Mouse (Mus musculus): ENCODE data around the gene N4bp2.
A peak's percentile ranks its signal among the peaks of the same experiment; 100 is the strongest.

N4bp2 gene

GRCm38 (mm10) chr5:65831917-65832618, 68.7 kb downstream of the N4bp2 start:
- peak in 1 of 2 experiments; percentile 3 for DNase-seq

GRCm38 (mm10) chr5:65833092-65833491, 69.8 kb downstream of the N4bp2 start:
- DNase-seq = no peak

GRCm38 (mm10) chr5:65833766-65834498, 70.6 kb downstream of the N4bp2 start:
- DNase-seq = no peak

- no peak for DNase-seq
Measured at GRCm38 (mm10) chr5:65838053-65838452, 74.7 kb downstream of the N4bp2 start.

DNA sequence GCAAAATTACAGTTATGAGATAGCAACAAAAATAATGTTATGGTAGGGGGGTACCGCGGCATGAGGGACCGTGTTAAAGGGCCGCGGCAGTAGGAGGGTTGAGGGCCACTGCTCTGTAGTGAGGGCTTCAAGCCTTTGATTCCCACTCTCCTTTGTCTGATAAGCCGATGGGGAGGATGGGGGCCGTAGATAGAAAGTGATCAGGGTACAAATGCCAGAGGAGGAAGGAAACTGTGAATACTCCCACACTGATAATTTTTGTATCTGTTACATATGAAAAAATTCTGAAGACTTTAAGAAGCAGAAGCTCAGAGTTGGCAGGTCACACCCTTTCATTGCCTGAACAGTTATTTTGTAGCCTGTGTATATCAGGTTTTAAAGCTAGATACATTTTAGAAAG, 79.6 kb downstream of the N4bp2 start:
- DNase-seq = no peak

- DNase-seq = no peak
Measured at GRCm38 (mm10) chr5:65846534-65846933, 83.2 kb downstream of the N4bp2 start.

DNA sequence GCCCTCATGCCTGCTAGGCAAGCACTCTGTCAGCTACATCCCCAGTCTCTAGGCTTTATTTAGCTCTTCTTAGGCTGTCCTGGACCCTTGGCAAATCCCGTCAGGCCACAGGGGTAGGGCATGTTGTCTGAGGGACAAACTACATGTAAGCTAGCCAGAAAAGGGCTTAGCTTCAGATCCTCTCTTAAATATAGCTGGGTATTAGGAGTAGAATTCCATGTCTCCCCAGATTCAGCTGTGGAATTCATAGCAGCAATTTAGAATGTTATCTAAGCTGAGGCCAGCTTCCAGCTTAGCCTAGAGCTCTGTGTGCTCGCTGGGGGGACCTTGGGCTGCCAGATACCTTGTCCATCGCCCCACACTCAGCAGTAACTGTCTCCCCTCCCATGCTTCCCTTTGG, 83.6 kb downstream of the N4bp2 start:
- DNase-seq = no peak

DNA sequence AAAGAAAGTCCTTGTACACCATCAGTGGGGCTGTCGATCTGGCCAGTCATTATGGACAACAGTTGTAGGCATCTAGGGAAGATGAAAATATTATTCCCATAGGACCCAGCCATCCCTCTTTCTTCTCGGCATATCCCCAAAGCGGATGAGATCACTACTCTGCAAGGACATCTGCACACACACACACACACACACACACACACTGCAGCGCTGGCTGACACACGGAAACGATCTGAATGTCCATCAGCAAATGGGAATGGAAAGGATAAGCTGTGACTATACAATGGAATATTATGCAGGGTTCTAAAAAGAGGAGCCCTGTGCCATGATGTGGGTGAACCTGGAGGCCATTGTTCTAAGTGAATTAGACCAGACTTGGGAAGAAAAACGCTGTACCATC, 84.3 kb downstream of the N4bp2 start:
- no peak for DNase-seq

DNA sequence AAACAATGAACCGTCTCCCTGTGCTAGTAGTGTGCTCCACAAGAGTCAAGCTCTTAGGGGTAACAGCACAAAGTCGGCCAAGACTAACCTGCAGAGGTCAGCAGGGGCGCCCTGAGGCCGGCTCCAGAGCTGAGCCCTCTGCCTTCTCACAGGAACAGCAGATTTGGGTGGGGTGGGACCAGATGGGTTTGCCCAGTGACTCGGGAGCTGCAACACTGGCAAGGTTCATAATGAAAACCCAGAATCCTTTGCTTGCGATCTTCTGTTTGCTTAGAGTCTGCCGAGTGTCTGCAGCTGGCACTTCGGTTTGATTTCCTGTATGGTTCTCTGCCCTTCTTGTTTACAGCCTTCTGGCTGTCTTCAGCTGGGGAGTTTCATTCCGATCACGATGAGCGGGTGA, 87.4 kb downstream of the N4bp2 start:
- DNase-seq = peak in 1 of 2 experiments; percentile 4

DNA sequence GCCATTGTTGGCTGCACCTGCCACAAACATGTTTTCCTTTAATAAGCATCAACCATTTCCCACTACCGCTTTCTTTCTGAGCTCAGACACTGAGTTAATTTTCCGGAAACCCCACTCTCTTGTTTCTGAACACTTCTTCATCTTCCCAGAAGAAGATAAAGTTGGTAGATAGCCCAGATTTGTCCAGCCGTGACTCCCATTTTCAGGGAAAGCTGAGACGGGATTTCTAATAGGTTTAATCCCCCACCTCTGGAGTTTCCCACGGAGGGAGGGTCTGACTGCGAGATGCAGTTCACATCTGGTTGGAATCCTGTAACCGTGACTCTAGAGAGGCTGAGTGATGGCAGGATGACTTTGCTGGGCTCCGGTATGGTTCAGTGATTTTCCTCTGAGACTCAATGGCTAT, 91.5 kb downstream of the N4bp2 start:
- no peak for DNase-seq

DNA sequence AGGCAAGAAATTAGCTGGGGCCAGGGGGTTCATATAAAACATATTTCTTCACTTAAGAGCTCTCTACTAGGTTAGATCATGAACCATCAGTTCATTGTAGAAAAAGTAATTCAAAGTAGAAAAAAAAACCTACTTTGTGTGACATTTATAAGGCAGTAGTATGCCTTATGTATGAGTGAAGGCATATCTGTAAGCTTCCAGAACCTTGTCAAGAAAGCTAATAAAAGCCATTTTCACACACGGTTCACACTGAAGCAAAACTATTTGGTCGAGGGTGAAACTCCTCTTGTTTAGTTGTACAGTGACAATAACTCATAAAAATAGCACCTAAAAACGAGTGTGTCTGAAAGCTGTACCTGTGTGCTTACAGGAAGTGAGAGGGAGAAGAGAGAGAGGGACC, 92.2 kb downstream of the N4bp2 start:
- no peak for DNase-seq

- no peak for DNase-seq
Measured at GRCm38 (mm10) chr5:65856591-65857411, 93.5 kb downstream of the N4bp2 start.

- DNase-seq = no peak
Measured at GRCm38 (mm10) chr5:65857935-65858334, 94.6 kb downstream of the N4bp2 start.

GRCm38 (mm10) chr5:65858355-65858754, 95.0 kb downstream of the N4bp2 start:
- DNase-seq = no peak

GRCm38 (mm10) chr5:65858898-65859297, 95.6 kb downstream of the N4bp2 start:
- DNase-seq = peak in 1 of 2 experiments; percentile 20

DNA sequence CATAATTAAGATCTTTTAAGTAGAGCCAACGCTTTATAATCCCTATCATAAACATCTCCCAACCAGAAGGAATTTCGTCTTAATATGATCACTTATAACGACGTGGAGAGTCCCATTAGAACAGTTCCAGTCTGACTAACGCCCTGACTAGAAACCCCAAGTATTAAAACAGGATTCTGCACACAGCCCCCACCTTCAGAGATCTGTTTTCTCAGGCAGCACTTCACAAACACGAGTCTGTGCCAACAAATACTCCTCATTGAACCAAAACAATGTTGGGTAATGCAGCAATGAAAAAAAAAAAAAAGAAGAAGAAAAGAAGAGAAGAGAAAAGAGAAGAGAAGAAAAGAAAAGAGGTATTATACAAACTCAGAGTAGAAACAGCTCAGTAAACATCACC, 96.1 kb downstream of the N4bp2 start:
- DNase-seq = peak in 1 of 2 experiments; percentile 12

DNA sequence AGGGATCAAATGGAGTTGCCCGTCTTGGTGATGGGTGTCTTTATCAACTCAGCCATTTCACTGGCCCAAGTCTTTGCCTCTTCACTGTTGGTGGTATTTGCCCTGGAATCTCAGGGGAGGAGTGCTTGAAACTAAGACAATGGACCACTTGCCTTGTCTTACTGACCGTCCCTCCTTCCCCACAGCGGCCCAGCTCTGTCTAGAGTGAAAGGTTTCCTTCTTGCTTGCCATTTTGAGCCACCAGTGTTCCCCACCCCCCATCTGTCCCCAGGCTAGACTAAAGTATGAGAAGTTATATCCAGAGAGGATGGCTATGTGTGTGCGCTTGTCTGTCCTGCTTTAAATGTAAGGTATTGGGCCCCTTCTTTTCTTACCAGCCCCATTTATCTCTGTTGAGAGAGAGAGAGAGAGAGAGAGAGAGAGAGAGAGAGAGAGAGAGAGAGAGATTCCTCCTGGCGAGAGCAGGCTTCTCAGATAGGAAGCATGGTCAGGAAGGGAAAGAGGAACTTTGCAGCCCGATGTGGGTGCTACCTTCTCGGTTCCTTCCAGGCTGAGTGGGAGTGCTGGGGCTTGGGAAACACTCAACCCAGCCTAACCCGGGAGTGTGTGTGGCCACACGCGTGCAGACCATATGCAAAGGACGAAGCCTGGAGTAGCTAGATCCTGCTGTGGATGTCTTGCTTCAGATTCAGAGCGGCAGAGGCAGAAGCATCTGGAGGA, 97.1 kb downstream of the N4bp2 start:
- DNase-seq = peak; percentile 41 to 54

DNA sequence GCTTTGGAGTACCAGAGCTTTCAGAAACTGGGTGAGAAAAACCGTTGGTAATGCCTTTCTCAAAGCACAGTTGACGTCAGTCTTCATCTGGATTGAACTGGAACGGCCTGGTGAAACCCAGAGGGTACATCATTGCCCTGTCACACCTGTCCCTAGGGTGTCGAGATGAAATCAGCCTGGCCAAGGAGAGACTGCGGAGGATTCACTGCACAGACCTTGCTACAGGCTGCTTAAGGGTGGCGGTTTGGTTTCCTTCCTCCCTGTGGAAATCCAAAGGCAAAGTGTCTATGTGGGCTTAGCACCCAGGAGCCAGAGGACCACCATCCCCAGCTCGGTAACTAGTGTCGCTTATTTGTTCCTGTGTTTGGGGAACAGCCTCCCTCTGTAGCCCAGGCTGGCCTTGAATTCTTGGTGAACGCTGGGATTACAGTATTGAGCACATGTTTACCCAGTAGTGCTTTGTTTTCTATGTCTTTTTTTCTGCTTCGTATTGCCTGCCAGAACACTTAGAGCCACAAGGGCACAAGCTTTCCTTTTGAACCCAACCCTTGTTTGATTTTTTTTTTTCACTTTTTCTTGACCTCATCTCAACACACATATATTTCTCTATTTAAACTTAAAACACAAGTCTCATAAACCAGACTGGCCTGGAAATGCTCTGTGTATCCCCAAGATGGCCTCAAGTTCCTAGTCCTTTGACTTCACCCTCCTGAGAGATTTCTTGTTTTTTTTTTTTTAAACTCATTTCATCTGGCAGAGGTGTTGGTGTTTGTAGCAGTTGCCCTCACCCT, 98.0 kb downstream of the N4bp2 start, which contains the start of gene Rhoh:
Gene Rhoh, plus strand, starts transcription at position 60 of the 791 bp plus-strand sequence.
- DNase-seq = no peak

DNA sequence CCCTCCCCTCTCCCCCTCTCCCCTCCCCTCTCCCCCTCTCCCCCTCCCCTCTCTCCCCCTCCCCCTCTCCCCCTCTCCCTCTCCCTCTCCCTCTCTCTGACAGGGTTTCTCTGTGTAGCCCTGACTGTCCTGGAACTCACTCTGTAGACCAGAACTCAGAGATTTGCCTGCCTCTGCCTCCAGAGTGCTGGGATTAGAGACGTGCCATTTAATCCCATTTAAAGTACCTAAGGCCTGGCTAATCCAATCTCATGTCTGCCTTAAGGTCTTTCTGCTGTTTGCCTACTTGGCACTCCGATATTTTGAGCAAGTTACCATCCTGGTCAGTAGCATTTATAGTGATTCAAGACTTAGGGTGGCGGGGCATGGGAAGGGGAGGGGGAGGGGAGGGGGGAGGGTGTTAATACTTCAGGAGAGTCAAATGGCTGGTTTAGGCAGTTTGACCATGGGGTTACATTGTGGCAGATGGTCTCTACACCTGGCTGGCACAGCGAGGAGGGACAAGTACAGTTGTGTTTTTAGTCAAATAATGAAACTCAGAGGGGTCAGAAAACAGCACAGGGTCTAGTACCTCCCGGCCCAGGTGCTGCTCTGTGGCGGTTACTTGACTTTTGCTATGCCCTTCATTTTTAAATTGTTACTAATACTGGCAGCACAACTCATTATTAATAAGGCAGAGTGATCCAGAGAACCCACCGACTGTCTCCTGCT, 99.1 kb downstream of the N4bp2 start:
- no peak for DNase-seq

DNA sequence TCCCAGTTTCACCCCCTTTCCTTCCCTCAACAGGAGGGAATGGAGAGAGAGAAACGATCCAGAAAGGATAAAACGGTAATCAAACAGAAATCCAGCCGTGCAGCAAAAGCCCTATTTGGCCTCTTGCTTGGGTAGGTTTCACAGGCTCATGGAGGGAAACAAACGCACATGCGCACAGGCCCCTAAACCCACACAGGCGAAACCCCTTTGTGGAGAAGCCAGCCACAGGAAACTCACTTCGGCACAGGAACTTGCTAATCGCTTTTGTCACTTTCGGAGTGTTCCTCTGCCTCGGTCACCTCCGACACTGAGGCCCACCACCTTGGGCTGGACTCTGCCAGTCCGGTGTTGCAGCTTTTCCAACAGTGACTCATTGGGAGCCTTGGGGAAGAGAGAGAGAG, 100.0 kb downstream of the N4bp2 start:
- DNase-seq = peak; percentile 29 to 63

DNA sequence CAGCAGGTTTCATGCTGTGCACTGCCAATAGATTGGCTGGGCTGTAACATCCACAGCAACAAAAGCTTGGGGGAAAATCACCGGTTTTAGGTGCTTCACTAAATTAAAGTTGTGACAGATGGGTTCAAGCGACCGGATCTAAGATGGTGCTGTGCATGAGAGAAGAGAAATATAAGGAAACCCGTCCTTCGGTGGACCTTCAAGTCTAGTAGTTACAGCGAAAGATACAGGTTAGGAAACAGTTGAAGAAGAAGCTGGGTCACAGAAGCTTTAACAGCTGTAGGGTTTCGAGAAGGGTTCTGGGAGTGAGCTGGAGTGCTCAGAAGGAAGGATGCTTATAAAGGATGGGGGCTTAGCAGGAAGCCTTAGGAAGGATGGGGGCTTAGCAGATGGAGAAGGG, 101.2 kb downstream of the N4bp2 start:
- DNase-seq = no peak

Data from lung, adult 18-20 months (tissue).